Mouse (Mus musculus) midbrain, postnatal 0 days (tissue): ENCODE results near the gene Cyp4f39. TPM values are rescaled to one million over a fixed set of nuclear protein-coding genes. Genes with fewer than 3 reads are reported as not detected.

ENCODE experiments used
- ATAC-seq: fragments of 200-750 bp; cut with Nextera tagmentation; 2 replicates; pipeline ENCODE4 v1.8.0; 2017; ENCODE audit warnings: moderate number of reproducible peaks, mild to moderate bottlenecking, moderate TSS enrichment, moderate library complexity; ENCODE audit not compliant: low FRiP score
- DNase-seq: peaks from one replicate; pipeline ENCODE4 v3.0.0-alpha.2; 2015; ENCODE audit warnings: low spot score
- H3K27ac ChIP-seq: fragments of 300-500 bp; sonication (generic); 2 replicates; pipeline ENCODE4 v1.5.1; 2014; ENCODE audit warnings: low read depth, mild to moderate bottlenecking, low read length, mixed read lengths
- H3K27me3 ChIP-seq: fragments of 300-500 bp; sonication (generic); 2 replicates; pipeline ENCODE4 v1.6.1; 2014; ENCODE audit warnings: low read length, control low read depth, mixed read lengths; ENCODE audit not compliant: insufficient read depth
- H3K36me3 ChIP-seq: fragments of 300-500 bp; sonication (generic); 2 replicates; pipeline ENCODE4 v1.6.1; 2014; ENCODE audit warnings: low read length, control low read depth, mixed read lengths; ENCODE audit not compliant: insufficient read depth
- H3K4me1 ChIP-seq: fragments of 300-500 bp; sonication (generic); 2 replicates; pipeline ENCODE4 v1.6.1; 2014; ENCODE audit warnings: mild to moderate bottlenecking, control low read depth, antibody characterized with exemption, low read length, mixed read lengths; ENCODE audit not compliant: insufficient read depth
- H3K4me2 ChIP-seq: fragments of 300-500 bp; sonication (generic); 2 replicates; pipeline ENCODE4 v1.6.1; 2014; ENCODE audit warnings: low read depth, mild to moderate bottlenecking, low read length, mixed read lengths; ENCODE audit not compliant: poor library complexity, severe bottlenecking
- H3K4me3 ChIP-seq: fragments of 300-500 bp; sonication (generic); 2 replicates; pipeline ENCODE4 v1.5.1; 2014; ENCODE audit warnings: low read depth, mild to moderate bottlenecking, low read length, moderate library complexity
- H3K9ac ChIP-seq: fragments of 300-500 bp; sonication (generic); replicated peaks from 2 replicates; pipeline ENCODE4 v1.6.1; 2014; ENCODE audit warnings: mild to moderate bottlenecking, low read length, moderate library complexity, mixed read lengths; ENCODE audit not compliant: poor library complexity, severe bottlenecking
- H3K9me3 ChIP-seq: fragments of 300-500 bp; sonication (generic); 2 replicates; pipeline ENCODE4 v1.6.1; 2016; ENCODE audit warnings: low read length, control low read depth
- CTCF ChIP-seq: IDR thresholded peaks from 2 replicates; pipeline ENCODE4 v1.5.1; 2016; ENCODE audit warnings: antibody characterized with exemption, mild to moderate bottlenecking
- WGBS: fragments of 180-500 bp; shearing (Covaris S2); extraction: QIAGEN DNeasy Blood & Tissue Kit; methylation state at CpG from one replicate; pipeline ENCODE4 v1.1.7; 2014; 5-methylcytosine and 5-hydroxymethylcytosine counted together
- polyA plus RNA-seq: library from polyadenylated mRNA; unstranded; fragments of >200 nt; fragmentation: Nextera tagmentation; extraction: Ambion mirVana; gene quantifications from 2 replicates; pipeline ENCODE4 v1.2.1, GENCODE M21; 2015
- total RNA-seq: library from RNA; depleted of rRNA; stranded (reverse); fragments of >200 nt; gene quantifications from 2 replicates; pipeline ENCODE4 v1.2.3, GENCODE M21; 2014

The Cyp4f39 gene
- total and polyA plus RNA-seq, 2 experiments from 2014 or later: 1.3 TPM

GRCm38 (mm10) chr17:32435151-32435550 is 17.4 kb upstream of the Cyp4f39 start:
- Histone ChIP-seq H3K27me3 (no peaks in the 10 kb centered on the region), H3K4me2 (no peak overlapping the region), H3K4me1 (no peaks in the 10 kb centered on the region), H3K9me3 (no peaks in the 10 kb centered on the region), H3K27ac (no peak overlapping the region), H3K9ac (no peak overlapping the region), H3K4me3 (no peak overlapping the region), H3K36me3 (no peaks in the 10 kb centered on the region)
- no peak for TF ChIP-seq CTCF
- DNase-seq: no peak
- 66% methylated on average over 5 of the region's 5 CpGs for WGBS
- ATAC-seq: no peak

GRCm38 (mm10) chr17:32437106-32437505 is 15.4 kb upstream of the Cyp4f39 start:
- no peak overlapping the region for H3K9ac ChIP-seq
- 94% methylated on average over 4 of the region's 4 CpGs for WGBS
- H3K4me2 ChIP-seq: no peak overlapping the region
- H3K36me3 ChIP-seq: no peaks in the 10 kb centered on the region
- TF ChIP-seq CTCF: no peak
- H3K4me3 ChIP-seq: no peak overlapping the region
- no peaks in the 10 kb centered on the region for H3K27me3 ChIP-seq
- no peaks in the 10 kb centered on the region for H3K9me3 ChIP-seq
- no peak for DNase-seq
- no peak overlapping the region for H3K27ac ChIP-seq
- ATAC-seq: no peak
- H3K4me1 ChIP-seq: no peaks in the 10 kb centered on the region

- Histone ChIP-seq H3K4me3 (no peak overlapping the region), H3K27me3 (no peaks in the 10 kb centered on the region), H3K4me1 (no peaks in the 10 kb centered on the region), H3K36me3 (no peaks in the 10 kb centered on the region), H3K27ac (no peak overlapping the region), H3K9me3 (no peaks in the 10 kb centered on the region), H3K4me2 (no peak overlapping the region), H3K9ac (no peak overlapping the region)
- no peak for DNase-seq
- WGBS: 81% methylated on average over 6 of the region's 6 CpGs
- no peak for TF ChIP-seq CTCF
- no peak for ATAC-seq
Measured at GRCm38 (mm10) chr17:32443245-32443644, 9.3 kb upstream of the Cyp4f39 start.

- H3K36me3 ChIP-seq: no peaks in the 10 kb centered on the region
- H3K4me3 ChIP-seq: no peak overlapping the region
- no peak for TF ChIP-seq CTCF
- no peaks in the 10 kb centered on the region for H3K4me1 ChIP-seq
- DNase-seq: no peak
- no peak for ATAC-seq
- WGBS: 73% methylated on average over 5 of the region's 5 CpGs
- no peaks in the 10 kb centered on the region for H3K9me3 ChIP-seq
- no peak overlapping the region for H3K27ac ChIP-seq
- H3K27me3 ChIP-seq: no peaks in the 10 kb centered on the region
- H3K4me2 ChIP-seq: no peak overlapping the region
- H3K9ac ChIP-seq: no peak overlapping the region
Measured at GRCm38 (mm10) chr17:32445016-32445415, 7.5 kb upstream of the Cyp4f39 start.

GRCm38 (mm10) chr17:32447195-32447594 is 5.3 kb upstream of the Cyp4f39 start:
- no peak overlapping the region for H3K9ac ChIP-seq
- no peak overlapping the region for H3K4me3 ChIP-seq
- H3K9me3 ChIP-seq: no peaks in the 10 kb centered on the region
- no peaks in the 10 kb centered on the region for H3K36me3 ChIP-seq
- H3K27me3 ChIP-seq: no peaks in the 10 kb centered on the region
- no peak for TF ChIP-seq CTCF
- no peaks in the 10 kb centered on the region for H3K4me1 ChIP-seq
- ATAC-seq: no peak
- no peak overlapping the region for H3K4me2 ChIP-seq
- DNase-seq: no peak
- H3K27ac ChIP-seq: no peak overlapping the region

GRCm38 (mm10) chr17:32449042-32449441 is 3.5 kb upstream of the Cyp4f39 start:
- Histone ChIP-seq H3K9ac (no peak overlapping the region), H3K9me3 (no peaks in the 10 kb centered on the region), H3K36me3 (no peaks in the 10 kb centered on the region), H3K27me3 (0 out of 2 replicates have a peak, but pooled peaks cover 6% of the 10 kb centered on the region), H3K4me3 (no peak overlapping the region), H3K4me1 (no peaks in the 10 kb centered on the region), H3K4me2 (no peak overlapping the region), H3K27ac (no peak overlapping the region)
- WGBS: 97% methylated on average over 1 of the region's 1 CpGs
- ATAC-seq: no peak
- no peak for DNase-seq
- no peak for TF ChIP-seq CTCF
